Mouse (Mus musculus) ES-E14 (cell line): ENCODE results near the gene Dppa4. TPM values are rescaled to one million over a fixed set of nuclear protein-coding genes. Genes with fewer than 3 reads are reported as not detected.
A peak's percentile ranks its signal among the peaks of the same experiment; 100 is the strongest.
"Not testable (repeated sequence)": the region's sequence is repeated elsewhere in the genome, so short reads cannot be mapped to it uniquely, and the experiment has no call there.

Experiments used
- DNase-seq: peaks from one replicate; pipeline ENCODE4 v3.0.0-alpha.2; 2013; ENCODE audit warnings: low read depth, low spot score
- H3K27ac ChIP-seq: 2 replicates; pipeline ENCODE4 v1.5.1; 2012; ENCODE audit warnings: low read depth, mild to moderate bottlenecking, low read length, moderate library complexity, mixed read lengths; ENCODE audit not compliant: poor library complexity, insufficient read depth, severe bottlenecking
- H3K36me3 ChIP-seq: 2 replicates; pipeline ENCODE4 v1.6.1; 2012; ENCODE audit warnings: mild to moderate bottlenecking, low read length, moderate library complexity, mixed read lengths; ENCODE audit not compliant: control insufficient read depth, poor library complexity, insufficient read depth, severe bottlenecking
- H3K4me1 ChIP-seq, 2 experiments: fragments of 150-350 bp in 1 of 2; sonication (generic) in 1 of 2; 2 replicates each; pipeline ENCODE4 v1.6.1; 2012; ENCODE audit warnings: low read length in 2 of 2, mild to moderate bottlenecking in 1 of 2, mixed read lengths in 1 of 2; ENCODE audit not compliant: control insufficient read depth in 2 of 2, insufficient read depth in 2 of 2, poor library complexity in 1 of 2
- H3K4me3 ChIP-seq, 2 experiments: fragments of 150-350 bp in 1 of 2; sonication (generic) in 1 of 2; 2 replicates each; pipeline ENCODE4 v1.5.1; 2012; ENCODE audit warnings: low read length in 2 of 2, low read depth in 1 of 2, mild to moderate bottlenecking in 1 of 2, mixed read lengths in 1 of 2; ENCODE audit not compliant: insufficient read depth in 1 of 2, poor library complexity in 1 of 2, severe bottlenecking in 1 of 2
- H3K9ac ChIP-seq: 2 replicates; pipeline ENCODE4 v1.6.1; 2012; ENCODE audit warnings: low read depth, mild to moderate bottlenecking, low read length, mixed read lengths; ENCODE audit not compliant: poor library complexity, insufficient read depth, severe bottlenecking
- H3K9me3 ChIP-seq: fragments of 150-350 bp; sonication (generic); 2 replicates; pipeline ENCODE4 v1.6.1; 2012; ENCODE audit warnings: low read depth, mild to moderate bottlenecking, low read length; ENCODE audit not compliant: control insufficient read depth, insufficient read depth
- CHD2 ChIP-seq: IDR thresholded peaks from 2 replicates; pipeline ENCODE4 v1.6.1; 2014; ENCODE audit warnings: mild to moderate bottlenecking, low read depth, low read length, inconsistent platforms
- HCFC1 ChIP-seq: IDR thresholded peaks from 2 replicates; pipeline ENCODE4 v1.6.1; 2012; ENCODE audit warnings: low read length, inconsistent platforms, borderline replicate concordance; ENCODE audit not compliant: insufficient read depth
- MAFK ChIP-seq: IDR thresholded peaks from 2 replicates; pipeline ENCODE4 v1.6.1; 2014; ENCODE audit warnings: mild to moderate bottlenecking, low read depth, low read length, inconsistent platforms; ENCODE audit not compliant: insufficient read depth
- ZC3H11A ChIP-seq: IDR thresholded peaks from 2 replicates; pipeline ENCODE4 v1.6.1; 2012; ENCODE audit warnings: low read depth, mild to moderate bottlenecking, inconsistent platforms, low read length, borderline replicate concordance
- ZNF384 ChIP-seq: IDR thresholded peaks from 2 replicates; pipeline ENCODE4 v1.6.1; 2012; ENCODE audit warnings: low read depth, low read length, inconsistent platforms
- in situ Hi-C, 2 experiments: fragments of 600-800 bp; cut with MboI; formaldehyde crosslinking; loops; one replicate each; pipeline ENCODE4 v1.15.1; 2025; ENCODE audit warnings: low sequenced_read_pairs in 2 of 2, inconsistent platforms in 1 of 2; ENCODE audit not compliant: unreplicated experiment in 2 of 2
- total RNA-seq: library from RNA; depleted of rRNA; stranded (reverse); fragments of 300-350 nt; gene quantifications from 2 replicates; pipeline ENCODE4 v1.2.3, GENCODE M21; 2012

Gene Dppa4
- total RNA-seq, 1 experiment: 150 TPM

GRCm38 (mm10) chr16:48303509-48303908 is 20.0 kb downstream of the Dppa4 start, which contains the start of gene Dppa2:
Gene Dppa2 (plus strand): TSS chr16:48303908.
- H3K36me3 ChIP-seq: peaks cover 4% of the 10 kb centered on the region; the same call in 1 of the 2 replicates
- in situ Hi-C loops: no loop called here
- no peaks in the 10 kb centered on the region for H3K9me3 ChIP-seq
- peak within 1 kb of the TSS; percentile 12 to 32 for H3K4me3 ChIP-seq
- peaks cover 6 to 20% of the 10 kb centered on the region in 2 experiments for H3K4me1 ChIP-seq
- peak within 1 kb of the TSS; percentile 31; the same call in 1 of the 2 replicates for H3K9ac ChIP-seq
- TF ChIP-seq HCFC1 (no peak), MAFK (peak; percentile 87), CHD2 (no peak)
- no peak for DNase-seq
- H3K27ac ChIP-seq: peak within 1 kb of the TSS; percentile 91

DNA sequence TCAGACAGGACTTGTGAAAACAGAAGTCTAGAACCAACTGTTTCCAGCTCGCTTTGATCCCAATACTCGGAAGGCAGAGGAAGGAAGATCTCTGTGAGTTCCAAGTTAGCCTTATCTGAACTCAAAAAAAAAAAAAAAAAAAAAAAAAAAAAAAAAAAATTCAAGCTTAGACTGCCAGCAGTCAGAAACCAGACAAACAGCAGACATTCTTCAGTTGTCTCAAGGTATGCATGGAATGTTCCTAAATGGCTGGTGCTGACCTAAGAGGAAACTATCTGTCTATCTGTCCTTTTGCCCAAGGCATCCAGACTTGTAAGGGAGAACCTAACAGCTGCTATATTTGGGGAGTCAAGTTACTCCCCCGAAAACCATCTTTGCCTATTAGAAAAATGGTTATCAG is 20.4 kb downstream of the Dppa4 start:
- Histone ChIP-seq H3K36me3 (0 out of 2 replicates have a peak, but pooled peaks cover 2% of the 10 kb centered on the region), H3K27ac (peak overlapping the region; percentile 75), H3K4me3 (peak overlapping the region; percentile 12 to 32), H3K9me3 (no peaks in the 10 kb centered on the region), H3K9ac (0 out of 2 replicates have a peak overlapping the region, but pooled peaks have one; percentile 27), H3K4me1 (peaks cover 6 to 17% of the 10 kb centered on the region in 2 experiments)
- TF ChIP-seq ZNF384 (peak; percentile 96), HCFC1 (no peak)
- DNase-seq: no peak
- in situ Hi-C loops: no loop called here

DNA sequence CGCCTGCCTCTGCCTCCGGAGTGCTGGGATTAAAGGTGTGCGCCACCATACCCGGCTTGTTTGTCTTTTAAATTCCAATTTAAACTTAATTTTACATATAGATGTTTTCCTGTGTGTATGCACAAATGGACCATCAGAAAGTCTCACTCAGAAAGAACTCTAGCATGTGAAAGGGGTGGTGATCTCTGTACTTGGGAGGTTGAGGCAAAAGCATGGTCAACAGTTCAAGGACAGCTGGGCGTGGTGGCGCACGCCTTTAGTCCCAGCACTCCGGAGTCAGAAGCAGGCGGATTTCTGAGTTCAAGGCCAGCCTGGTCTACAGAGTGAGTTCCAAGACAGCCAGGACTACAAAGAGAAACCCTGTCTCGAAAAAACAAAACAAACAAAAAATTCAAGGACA is 25.4 kb downstream of the Dppa4 start:
- H3K9me3 ChIP-seq, H3K9ac ChIP-seq, in situ Hi-C loops, H3K4me3 ChIP-seq: not testable (repeated sequence)
- H3K4me1 ChIP-seq: peaks cover 2 to 11% of the 10 kb centered on the region in 2 experiments; a peak in 3 of 4 replicates
- H3K27ac ChIP-seq: peak overlapping the region; percentile 87
- DNase-seq: peak; percentile 74
- peaks cover 13% of the 10 kb centered on the region for H3K36me3 ChIP-seq

DNA sequence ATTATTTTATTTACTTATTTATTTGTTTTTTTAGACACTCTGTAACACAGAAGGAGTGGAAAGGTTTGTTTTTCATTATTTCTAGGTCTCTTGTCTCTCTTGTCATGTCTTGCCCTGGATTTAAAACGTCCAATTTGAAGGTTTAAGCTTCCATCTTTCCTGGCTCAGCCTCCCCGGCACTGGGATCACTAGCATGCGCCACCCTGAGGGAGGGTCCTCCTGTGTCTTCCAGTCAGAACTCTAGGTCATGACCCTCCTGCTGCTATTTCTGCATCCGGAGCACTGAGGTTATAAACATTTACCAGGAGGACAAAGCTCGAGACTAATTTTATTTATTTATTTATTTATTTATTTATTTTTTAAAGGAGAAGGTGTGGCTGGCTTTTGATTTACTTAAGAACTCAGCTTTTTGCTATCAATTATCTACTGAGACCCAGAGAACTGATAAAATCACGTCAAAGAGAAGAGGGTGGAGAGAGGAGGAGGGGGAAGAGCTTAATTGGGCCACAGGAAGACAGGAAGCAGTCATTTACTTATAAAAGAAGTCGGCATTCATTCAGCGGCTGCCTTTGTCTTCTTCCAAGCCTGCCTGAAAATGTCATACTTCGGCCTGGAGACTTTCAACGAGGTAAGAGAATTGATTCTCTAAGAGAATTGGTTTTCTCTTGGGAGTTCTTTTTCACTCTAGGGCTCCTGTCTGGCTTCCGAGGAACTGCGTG is 26.5 kb downstream of the Dppa4 start:
- DNase-seq: no peak
- peak overlapping the region; percentile 65 to 77 for H3K4me3 ChIP-seq
- no peaks in the 10 kb centered on the region for H3K9me3 ChIP-seq
- H3K36me3 ChIP-seq: peaks cover 24% of the 10 kb centered on the region
- in situ Hi-C loops: no loop called here
- H3K9ac ChIP-seq: no peak overlapping the region; the same call in 1 of the 2 replicates
- H3K4me1 ChIP-seq: peaks cover 0 to 9% of the 10 kb centered on the region in 2 experiments; a peak in 3 of 4 replicates
- TF ChIP-seq CHD2 (no peak), ZNF384 (no peak), HCFC1 (no peak)
- H3K27ac ChIP-seq: peak overlapping the region; percentile 96

DNA sequence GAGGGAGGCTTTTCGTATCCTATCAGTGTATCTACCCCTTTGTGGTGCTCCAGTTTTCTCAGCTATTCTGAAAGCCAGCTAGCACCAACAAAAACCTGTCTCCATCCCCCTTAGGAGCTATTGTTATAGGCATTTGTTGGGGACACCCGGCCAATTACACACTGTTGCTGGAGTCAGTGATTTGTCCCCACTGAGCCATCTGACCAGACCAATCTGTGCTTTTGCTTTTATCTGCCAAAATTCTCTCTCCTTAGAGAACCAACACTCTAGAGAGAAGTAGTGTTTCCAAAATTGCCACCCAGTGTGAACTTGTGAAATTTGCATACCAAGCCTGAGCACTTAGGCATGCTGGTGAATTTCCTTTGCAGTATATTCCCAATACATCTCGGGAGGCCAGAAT is 31.8 kb downstream of the Dppa4 start:
- peaks cover 0 to 2% of the 10 kb centered on the region in 2 experiments; a peak in 3 of 4 replicates for H3K4me1 ChIP-seq
- DNase-seq: no peak
- no peaks in the 10 kb centered on the region for H3K9me3 ChIP-seq
- peaks cover 53% of the 10 kb centered on the region for H3K36me3 ChIP-seq
- in situ Hi-C loops: no loop called here
- TF ChIP-seq ZNF384 (no peak), HCFC1 (no peak), CHD2 (no peak), MAFK (no peak), ZC3H11A (no peak)
- no peak overlapping the region; the same call in 1 of the 2 replicates for H3K27ac ChIP-seq
- no peak overlapping the region for H3K9ac ChIP-seq
- no peak overlapping the region for H3K4me3 ChIP-seq
